Mouse (Mus musculus): ENCODE data around the gene Ninl. TPM values are rescaled to one million over a fixed set of nuclear protein-coding genes. Genes with fewer than 3 reads are reported as not detected.

Gene Ninl
- 18.9 and 21.8 TPM in 2 replicates for total RNA-seq (2021)
- long read RNA-seq, experiment 1, full-length matches to known transcripts: 6 of 12 reads
- long read RNA-seq, experiment 1, partial matches to known transcripts: 2 of 12 reads
- long read RNA-seq, experiment 1, other reads (novel, unspliced or antisense): 4 of 12 reads
- long read RNA-seq, experiment 2, full-length matches to known transcripts: 4 of 9 reads
- long read RNA-seq, experiment 2, partial matches to known transcripts: 2 of 9 reads
- long read RNA-seq, experiment 2, other reads (novel, unspliced or antisense): 3 of 9 reads

DNA sequence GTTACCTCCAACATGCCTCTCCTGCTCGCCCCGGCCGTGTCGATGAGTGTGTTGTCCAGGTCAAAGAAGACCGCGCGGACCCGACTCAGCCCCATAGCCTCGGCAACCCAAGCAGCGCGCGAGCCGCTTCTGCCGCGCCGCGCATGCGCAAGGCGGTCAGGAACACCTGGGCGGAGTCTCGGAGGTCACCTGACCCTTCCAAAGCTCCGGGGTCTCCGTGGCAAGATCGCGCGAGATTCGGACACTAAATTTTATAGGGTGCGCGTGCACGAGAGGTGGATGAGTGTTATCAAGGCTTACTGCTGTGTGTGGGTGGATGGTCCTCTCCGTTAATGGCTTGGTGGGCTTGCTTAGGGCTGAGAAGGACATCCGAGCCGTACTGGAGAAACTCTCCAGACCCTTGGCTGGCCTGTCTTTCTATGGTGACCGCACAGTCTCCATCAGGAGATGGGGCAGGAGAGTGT, at the start of gene Ninl, which contains the start of gene Nanp:
Ninl (minus strand) TSS at position 151 of the 464 bp plus-strand sequence.
Nanp (minus strand) TSS at position 167 of the 464 bp plus-strand sequence.
- DNase-seq: peak; percentile 96

DNA sequence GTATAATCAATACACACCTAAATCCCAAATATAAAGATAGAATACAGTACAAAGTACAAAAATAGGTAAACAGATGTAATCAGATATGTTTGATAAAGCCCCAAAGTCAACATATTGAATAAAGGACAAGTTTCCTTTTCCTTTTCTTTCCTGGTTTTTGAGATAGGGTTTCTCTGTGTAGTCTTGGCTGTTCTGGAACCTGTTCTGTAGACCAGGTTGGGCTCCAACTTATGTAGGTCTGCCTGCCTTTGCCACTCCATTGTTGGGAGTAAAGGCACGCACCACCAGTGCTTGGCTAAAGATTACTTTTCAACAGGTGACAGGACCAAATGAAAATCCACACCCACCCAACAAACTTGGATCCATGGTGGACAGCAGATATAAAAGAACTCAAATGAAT, 17.5 kb upstream of the Ninl start:
- no peak for DNase-seq

DNA sequence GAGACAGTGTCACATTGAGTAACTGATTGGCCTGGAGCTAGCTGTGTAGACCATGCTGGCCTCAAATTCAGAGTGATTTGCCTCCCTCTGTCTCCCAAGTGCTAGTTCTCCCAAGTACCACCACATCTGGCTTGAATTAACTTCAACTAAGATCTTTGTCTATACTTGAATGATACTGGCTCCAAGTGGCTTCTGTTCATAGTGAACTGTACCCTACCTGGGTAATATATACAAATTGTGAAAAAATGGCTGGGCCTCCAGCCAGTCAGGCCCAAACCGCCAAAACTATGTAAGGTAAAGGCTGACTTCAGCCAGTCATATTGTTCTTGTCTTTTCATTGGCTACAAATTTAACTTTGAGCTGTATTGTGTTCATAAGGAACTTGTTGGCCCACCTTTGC, 1.2 kb upstream of the Ninl start:
- no peak for DNase-seq

DNA sequence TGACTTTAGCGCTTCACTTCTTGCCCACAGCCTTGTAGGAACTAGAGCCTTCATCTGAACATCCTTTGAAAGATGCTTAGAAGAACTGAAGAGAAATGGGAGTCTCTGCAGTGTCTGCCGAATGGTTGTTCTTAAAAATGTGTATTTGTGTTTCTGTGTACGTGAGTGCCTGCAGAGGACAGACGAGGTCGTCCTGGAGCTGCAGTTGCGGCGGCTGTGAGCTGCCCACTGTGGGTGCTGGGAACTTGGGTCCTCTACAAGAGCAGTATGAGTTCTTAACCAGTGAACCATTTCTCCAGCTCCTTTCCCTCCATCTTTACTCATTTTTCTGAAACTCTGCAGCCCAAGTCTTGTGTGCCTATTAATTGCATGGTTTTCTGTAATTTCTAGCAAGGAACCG, 544 bp upstream of the Ninl start:
- peak; percentile 19 for DNase-seq

DNA sequence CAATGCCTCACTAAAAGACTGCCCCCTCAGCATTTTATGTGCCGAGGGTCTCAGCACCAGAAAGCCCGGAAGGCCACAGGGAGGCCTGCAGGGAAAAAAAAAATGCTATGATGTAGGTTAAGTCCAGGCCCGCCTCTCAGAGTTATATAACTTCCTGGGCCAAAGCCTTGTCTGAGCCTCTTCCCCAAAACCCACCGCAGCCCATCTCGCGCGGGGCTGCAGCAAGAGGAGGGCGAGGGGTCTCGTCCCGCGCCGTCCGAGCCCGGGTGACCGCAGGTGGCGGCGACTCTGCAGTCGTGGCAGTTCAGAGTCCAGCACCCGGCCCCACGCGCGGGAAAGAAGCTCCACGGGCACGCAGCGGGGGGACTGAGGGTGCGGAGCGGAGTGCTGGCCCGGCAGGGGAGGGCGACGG, 365 bp downstream of the Ninl start:
- no peak for DNase-seq

DNA sequence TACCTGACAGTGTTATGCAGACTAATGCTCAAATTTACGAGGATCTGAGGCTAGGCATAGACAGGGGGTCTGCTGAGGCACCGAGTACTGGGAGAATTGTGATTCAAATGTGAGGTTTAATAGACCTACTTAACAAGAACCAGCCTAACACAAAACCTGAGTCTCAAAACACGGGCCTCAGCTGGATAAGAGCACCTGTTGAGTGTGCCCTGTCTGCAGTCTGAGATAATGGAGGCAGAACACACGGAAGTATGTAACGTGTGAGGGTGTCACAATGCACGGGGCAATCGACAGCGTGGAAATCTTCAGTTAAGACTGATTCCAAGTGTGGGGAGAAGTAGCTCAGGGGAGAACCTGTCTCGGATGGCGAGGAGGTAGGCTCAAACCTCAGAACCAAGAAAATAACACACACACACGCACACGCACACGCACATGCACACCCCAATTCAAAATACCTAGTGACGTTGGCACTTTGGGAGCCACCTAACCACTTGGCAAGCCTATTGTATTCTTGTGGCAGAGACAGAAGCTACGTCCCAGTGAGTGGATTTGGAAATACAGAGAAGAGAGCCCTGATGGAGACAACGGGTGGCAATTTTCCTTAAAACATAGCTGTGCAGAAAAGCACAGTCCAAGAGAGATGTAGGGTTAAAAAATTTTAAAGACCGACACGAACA, 1.2 kb downstream of the Ninl start:
- DNase-seq: no peak

DNA sequence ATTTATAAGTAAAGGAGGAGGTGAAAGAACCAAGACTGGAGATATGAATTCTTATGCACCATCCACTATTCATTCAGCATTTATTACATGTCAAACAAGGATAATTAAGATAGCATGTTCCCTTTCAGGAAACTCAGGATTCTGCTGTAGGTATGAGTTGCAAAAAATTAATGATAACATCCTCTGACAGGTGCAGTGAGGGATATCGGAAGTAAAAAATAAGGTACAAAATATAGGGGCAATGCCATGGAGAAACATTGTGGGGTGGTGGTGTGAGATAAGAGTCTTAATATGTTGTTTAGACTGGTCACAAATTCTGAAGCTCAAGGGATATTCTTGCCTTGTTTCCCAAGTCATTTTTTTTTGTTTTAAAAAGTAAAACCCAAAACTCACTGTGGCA, 1.9 kb downstream of the Ninl start:
- no peak for DNase-seq

DNA sequence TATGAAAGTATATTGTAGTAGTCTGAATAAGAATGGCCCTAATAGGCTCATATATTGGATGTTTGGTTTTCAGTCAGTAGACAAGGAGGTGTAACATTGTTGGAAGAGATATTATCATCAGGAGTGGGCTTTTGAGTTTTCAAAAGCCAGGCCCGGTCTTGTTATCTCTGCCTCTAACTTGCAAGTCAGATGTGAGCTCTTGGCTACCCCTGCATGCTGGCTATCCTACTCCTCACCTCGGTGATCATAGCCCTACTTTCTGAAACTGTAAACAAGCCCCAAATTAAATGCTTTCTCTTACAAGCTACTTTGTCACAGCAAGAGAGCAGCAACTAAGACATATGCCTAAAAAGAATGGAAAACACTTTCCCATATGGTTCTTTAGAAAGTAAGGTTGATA, 2.5 kb downstream of the Ninl start:
- DNase-seq: no peak

DNA sequence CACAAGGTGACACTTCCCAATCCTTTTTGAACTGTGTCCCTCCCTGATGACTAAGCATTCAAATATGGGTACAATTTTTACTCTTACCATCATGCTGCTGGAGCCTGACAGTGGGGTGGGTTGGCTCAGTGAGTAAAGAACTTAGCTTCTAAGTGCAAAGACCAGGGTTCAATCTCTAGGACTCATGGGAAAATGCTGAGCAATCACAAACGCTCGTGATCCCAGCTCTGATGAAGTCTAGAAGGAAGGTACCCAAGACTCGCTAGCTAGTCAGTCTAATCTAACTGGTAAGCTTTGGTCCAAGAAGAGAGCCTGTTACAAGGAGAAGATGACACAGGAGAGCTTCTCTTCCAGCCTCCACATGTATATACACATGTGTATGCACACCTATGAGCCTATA, 4.7 kb downstream of the Ninl start:
- DNase-seq: no peak

DNA sequence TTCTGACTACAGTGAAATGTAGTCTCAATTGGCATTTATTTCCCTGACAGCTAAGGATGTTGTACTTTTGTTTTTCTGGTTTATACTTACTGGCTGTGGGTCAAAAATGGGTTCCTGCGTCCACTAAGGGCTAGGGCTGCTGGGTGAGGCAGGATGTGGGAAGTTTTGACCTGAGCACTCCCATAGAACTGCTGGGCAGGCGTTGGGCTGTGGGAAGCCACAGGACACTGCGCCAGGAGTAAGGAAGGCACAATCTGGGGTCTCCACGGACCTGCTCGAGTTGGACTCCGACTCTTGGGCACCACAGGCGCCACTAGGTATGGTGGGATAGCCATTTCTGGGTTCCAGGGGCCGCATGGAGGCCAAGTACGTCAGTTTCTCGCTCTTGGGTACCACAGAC, 18.0 kb downstream of the Ninl start:
- no peak for DNase-seq

DNA sequence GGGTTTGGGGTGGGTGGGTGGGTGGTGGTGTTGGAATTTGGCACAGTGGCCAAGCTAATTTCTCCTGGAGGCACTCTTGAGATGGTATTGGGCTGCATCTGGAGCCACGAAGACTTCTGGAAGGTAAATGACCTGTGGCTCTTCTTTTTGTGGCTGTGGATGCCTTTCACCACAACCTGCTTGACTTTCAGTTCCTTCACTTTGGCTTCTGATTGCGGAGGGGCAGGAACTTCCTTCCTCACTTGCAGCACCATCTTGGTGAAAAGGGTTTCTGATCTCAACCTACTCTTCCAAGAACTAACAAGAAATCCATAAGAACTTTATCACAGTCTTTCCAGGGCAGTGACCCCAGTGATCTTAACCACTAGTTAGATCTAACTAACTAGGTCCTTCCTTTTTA, 23.9 kb downstream of the Ninl start:
- DNase-seq: no peak

DNA sequence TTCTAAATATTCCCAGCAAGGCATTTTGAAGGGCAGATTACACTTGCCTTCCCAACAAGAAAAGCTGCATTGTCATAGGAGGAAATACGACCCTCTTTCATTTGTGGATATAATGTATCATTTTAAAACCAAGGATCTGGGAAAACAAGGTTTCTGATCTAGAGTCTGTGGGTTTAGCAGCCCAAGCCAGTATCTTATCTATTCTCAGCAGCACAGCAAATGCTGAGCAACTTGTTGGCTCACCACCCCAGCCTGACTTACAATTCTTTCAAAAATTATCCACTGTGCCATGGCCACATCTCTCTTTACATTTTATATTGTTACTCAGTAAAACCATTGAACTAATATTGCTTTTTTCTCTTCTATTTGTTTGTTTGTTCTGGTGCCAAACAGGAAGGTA, 27.9 kb downstream of the Ninl start:
- DNase-seq: no peak

DNA sequence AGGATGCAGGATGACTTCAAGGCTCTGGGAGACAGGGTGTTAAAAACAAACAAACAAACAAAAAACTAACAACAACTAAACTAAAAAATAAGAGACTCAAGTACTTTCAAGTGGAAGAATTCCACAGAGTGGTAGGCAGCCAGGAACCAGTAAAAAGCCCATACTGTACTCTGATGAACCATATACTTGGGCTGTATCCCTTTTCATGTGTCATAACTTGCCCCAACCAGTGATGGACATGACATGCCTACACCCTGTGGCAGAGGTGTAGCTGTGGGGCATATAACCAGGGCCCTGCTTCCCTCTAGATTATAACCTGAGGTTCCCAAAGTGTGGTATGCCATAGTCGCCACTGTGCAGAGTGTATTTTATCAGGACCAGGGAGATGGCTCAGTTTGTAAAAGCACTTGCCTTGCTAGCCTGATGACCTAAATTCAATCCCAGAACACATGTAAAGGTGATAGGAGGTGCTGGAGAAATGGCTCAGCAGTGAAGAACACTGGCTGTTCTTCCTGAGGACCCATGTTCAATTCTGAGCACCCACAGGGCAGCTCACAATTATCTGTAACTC, 29.6 kb downstream of the Ninl start:
- DNase-seq: no peak

DNA sequence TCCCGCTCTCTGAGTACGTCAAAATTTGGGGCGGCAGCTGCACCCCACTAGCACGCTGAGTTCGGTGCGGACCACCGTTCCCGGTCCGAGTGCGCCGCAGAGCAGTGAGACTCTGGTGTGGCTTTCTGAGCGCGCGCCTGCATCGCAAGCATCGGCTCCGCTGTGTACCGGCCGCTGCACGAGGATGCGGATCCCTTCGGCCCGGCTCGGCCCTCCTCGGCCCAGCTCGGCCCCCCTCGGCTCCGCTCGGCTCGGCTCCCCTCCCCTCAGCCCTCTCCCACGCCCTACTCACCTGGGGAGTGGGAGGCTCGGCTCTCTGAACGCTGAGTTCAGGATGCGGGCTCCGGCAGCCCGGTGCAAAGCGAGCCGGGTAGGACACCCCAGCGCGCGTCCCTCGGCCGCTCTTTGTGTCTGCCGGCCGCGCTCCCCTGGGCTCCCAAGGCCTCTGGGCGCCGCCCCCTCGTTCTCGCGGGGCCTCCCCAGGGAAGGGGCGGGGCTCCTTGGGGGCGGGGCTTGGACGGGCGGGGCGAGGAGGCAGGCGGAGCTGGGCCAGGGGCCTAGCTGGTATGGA, 30.2 kb downstream of the Ninl start:
- peak; percentile 91 for DNase-seq

DNA sequence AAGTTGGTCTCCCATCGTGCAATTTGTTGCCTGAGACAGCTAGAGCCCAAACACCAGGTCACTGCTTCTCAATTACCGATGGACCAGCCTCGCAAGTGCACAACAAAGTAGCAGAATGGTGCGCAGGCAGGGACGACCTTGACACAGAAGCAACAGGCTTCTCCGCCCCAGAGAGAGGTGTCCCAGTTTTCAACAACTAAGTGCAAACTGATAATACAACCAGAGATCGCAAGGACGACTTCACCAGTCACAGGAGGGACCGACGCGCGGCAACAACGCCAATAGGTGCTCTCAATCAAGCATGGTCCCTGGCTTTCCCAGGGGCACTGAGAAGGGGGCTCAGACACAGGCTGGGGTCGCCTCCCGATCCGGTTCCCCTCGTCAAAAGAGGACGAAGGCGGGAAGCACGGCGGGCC, 30.7 kb downstream of the Ninl start:
- peak; percentile 60 for DNase-seq

DNA sequence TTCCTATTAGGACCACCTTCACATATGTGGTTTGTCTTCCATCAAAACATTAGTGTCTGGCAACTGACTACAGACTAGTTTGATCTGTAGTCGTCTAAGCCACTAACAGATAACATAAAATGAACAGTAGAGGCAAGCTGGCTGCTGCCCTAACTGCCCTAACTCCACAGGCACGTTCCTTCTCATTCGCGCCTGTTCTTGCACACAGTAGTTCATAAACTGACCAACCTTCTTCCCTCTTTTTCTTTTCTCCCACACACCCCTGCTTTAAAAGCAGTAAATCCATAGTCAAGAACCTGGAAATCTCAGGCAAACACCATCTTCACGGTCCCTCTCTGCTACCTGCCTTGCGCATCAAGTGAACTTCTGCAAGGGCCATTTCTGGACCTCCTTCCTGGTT, 31.2 kb downstream of the Ninl start:
- DNase-seq: no peak

DNA sequence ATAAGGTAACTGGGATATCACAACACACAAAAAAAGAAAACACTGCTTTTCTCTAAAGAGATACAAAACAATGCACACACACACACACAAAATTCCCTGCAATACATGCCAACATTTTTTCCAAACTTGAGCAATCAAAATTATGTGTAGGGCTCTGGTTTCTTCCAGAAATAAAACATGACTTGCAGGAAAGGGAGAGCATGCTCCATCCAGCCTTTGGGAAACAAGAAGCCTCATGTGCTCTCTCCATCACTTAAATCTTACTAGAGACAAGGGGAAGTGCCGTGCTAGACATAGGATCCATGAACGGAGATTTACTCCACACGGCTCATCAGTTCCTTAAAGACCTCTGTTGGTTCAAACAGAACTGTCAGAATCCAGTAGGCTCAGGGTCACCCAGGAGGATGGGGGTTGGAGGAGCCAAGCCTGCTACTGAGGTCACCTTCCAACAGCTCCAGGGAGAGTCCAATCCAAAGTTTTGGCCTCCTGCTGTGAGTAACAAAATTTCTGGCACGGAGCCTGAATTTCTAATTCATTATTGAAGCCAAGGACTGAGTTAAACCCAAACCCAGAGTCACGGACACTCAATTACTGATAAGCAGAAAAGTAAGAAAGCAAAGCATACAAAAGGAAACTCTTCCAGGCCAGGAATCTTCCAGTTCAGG, 32.8 kb downstream of the Ninl start:
- peak; percentile 80 for DNase-seq

DNA sequence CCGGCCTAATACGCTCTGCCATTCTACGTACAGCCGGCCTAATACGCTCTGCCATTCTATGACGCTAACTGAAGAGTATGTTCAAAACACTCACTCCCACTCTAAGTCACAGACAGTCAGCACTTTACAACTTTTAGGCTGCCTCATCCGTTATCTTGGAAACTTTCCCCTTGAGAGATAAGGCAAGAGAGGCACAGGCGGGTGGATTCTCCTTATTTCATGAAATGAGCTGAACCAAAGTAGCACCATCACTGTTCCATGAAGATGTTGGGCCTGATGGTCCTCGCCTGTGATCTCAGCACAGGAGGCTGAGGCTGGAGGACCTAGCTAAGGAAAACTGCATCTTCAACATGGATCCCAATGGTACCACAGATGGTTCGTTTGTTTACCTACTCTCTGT, 34.8 kb downstream of the Ninl start:
- DNase-seq: no peak

DNA sequence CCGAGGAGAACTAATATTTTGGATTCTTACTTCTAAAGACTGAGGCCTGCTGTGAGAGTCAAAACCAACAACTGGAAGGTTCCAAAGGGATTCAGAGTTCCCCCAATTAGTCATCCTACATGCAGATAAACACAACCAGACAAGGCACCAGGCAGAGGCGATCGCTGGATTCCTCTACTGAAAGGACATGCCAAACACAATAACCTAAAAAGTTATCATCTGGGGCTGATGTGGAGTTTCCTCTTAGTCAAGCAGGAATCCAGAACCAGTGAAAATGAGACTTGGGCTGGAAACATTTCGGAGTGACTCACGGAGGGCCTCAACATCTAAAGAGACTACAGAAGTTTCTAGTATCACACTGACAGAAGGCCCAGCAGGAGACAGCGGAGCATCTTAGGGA, 35.4 kb downstream of the Ninl start:
- DNase-seq: no peak

DNA sequence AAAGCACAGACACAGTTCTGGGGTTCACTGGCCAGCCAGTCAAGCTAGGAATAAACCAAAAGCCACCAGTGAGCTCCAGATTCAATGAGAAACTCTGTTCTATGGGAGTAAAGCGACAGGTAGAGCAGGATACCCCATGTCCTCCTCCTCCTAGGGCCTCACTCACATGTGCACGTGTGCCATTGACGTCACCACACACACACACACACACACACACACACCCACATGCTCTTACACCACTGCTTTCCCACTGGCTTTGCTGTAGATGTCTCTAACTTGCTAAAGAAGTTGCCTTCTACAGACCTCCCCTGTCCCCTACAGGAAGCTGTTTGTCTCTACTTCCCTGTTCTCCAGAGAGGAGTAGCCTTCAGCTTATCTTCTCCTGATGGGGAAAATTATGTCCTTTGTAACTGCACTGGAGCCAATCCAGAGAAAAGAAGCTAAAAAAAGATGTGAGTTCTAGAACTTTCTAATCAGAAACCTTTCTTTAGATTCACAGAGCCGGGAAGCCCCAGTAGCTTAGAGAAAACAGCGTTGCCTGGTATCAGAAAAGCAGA, 37.5 kb downstream of the Ninl start:
- no peak for DNase-seq

DNA sequence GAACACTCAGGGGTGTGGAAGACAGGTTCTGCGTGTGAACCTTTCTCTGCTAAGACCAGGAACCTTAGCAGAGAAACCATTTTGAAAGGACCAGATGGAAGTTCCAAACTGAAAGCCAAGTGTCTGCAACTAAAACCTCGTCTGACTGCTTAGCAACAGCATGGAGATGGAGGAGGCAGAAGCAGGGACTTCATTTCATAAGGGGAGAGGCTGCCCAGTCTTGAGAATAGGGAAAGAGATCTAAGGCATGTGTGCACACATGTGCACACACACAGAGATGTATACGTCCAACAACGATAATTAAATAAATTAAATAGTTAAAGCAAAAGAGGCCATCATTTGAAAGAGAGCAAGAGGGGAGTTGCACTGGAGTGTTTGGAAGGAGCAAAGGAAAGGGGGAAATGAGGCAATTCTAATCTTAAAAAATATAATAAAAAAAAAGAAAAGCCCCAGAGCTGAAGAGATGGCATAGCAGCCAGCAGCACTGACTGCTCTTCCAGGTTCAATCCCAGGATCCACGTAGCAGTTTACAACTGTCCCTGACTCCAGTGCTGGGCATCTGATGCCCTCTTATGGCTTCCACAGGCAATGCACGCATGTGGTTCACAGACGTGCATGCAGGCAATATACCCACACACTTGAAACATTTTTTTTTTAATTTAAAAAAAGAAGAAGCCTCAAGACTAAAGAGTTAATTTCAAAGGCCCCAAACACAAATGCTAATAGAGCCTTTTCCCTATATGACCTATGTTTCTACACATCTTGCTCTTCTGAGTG, 38.6 kb downstream of the Ninl start:
- peak; percentile 75 for DNase-seq

DNA sequence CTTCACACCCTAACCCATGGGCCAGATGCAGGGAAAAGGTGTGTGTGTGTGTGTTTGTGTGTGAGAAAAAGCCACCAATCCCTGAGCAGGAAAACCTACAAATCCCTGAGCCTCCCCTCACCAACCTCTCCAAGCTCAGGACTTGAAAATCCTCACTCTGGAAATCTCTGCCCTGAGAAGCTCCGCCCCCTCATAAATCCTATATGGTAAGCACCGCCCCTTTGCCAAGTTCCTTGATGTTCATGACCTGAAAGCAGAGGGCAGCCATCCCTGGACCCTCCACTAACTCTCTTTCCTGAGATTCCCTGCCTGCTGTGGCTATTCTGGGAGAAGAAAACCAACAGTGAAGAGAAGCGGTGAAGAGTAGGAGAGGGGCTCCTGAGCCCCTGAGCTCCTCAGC, 40.2 kb downstream of the Ninl start:
- no peak for DNase-seq

Data from adrenal gland, postnatal 14 days (tissue).